Mouse (Mus musculus): ENCODE data around the gene Cdc14b.
A peak's percentile ranks its signal among the peaks of the same experiment; 100 is the strongest.

Gene Cdc14b

DNA sequence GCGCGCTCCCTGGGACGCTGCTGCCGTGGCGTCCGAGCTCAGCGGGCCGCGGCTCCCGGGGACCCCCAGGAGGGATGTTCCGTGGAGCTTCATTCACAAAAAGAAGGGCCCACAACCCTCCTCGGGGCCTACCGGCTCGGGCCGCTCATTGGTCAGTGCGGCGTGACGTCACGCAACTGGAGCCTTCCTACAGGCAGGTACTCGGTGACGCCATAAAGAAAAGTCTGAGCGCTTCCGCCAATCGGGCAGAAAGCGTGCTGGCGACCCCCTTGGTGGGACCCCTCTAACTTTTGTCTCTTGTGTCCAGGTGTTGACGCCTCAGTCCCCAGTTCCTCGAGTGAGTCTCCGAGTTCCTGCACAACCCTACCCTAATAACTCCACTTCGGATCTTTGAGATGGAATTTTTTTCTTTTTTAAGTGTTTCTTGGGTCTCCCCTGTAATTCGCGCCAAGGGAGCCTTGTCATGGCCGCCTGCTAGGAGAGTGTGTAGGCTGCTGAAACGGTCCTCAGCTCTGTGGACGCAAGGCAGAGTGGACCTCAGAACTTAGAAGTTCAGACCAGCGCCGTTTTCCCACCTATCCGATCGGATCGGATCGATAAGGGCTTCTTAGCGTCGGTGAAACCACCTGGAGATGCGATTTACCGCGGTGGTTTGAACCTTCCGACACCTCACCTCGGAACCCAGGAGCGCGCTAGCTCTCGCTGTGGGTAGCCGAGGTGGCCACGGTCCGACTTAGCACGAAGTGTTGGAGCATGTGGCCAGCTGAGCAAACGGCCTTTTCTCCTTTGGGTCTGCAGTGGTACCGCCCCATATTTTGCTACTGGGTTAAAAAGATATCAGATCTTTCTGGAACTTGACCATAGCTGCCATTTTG is at the start of gene Cdc14b:
TSS of gene Cdc14b (minus strand) at position 412 of the 875 bp plus-strand sequence.
- peak; percentile 59 to 60 for DNase-seq

DNA sequence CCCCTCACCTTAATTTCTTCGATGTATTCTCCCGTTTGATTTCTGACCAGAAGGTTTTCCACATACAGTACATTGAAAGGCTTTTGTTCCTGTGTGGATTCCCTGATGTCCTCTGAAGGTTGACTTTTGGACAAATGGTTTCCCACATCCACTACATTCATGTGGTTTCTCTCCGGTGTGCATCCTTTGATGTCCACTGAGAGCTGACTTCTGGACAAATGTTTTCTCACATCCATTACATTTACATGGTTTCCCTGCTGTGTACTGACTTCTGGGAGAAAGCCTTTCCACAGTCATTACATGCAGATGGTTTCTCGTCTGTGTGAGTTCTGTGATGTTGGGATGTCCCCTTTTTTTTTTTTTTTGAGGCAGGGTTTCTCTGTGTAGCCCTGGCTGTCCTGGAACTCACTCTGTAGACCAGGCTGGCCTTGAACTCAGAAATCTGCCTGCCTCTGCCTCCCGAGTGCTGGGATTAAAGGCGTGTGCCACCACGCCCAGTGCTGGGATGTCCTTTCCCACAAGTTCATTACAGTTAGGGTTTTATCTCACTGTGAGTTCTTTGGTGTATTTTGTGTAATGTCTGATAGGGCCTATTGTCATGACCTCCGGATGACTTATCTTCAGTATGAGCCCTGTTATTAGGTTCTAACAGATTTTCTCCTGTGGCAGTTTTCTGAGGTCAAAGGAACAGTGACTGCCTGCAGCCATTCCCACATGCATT is 47.6 kb upstream of the Cdc14b start:
- no peak for DNase-seq

DNA sequence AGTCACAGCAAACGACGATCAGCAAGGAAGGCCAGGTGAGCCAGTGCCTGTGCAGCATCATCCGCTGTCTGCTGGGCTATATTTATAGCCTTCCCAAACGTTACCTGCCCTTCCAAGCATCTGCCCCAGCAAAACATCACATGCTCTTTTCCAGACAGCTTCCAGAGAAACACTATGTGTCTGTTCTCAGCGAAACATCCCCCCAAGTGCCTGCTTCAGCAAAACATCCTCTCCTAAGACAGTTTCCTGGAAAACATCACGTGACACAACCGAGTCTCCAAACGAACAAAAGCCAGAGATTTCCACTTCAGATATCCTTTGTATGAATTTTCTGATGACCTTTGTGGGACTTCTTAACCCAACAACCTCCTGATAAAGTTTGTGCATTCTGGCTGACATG is 45.2 kb upstream of the Cdc14b start:
- no peak for DNase-seq

DNA sequence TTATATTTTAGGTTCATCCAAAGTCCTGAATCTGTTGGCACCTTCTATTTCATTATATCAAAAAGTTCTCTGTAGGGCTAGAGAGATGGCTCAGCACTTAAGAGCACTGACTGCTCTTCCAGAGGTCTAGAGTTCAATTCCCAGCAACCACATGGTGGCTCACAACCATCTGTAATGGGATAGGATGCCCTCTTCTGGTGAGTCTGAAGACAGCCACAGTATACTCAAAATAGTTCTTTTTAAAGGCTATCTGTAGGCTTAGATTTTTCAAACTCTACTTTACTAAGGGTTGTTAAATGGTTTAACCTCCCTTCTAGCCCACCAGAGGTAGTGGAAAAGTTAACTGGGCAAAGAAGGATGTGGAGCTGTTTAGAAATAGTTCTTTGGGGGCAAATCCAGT is 44.7 kb upstream of the Cdc14b start:
- DNase-seq, result no peak

DNA sequence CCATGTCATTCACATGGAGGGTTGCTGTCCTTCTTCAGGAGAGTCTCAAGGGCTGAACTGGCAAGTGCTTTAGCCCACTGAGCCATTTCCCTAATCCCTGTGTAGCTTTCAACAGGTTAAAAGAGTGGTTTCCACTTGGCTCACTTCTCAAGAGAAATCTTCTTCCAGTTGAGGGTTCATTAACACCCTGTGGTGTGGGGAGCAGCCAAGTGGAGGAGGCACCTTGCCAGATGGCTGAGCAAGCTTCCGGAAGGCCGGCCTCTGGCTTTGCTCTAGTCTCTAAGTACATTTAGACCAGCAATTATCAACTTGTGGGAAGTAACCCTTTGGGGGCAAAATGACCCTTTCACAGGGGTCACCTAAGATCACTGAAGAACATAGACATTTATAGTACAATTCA is 43.3 kb upstream of the Cdc14b start:
- DNase-seq, result no peak

DNA sequence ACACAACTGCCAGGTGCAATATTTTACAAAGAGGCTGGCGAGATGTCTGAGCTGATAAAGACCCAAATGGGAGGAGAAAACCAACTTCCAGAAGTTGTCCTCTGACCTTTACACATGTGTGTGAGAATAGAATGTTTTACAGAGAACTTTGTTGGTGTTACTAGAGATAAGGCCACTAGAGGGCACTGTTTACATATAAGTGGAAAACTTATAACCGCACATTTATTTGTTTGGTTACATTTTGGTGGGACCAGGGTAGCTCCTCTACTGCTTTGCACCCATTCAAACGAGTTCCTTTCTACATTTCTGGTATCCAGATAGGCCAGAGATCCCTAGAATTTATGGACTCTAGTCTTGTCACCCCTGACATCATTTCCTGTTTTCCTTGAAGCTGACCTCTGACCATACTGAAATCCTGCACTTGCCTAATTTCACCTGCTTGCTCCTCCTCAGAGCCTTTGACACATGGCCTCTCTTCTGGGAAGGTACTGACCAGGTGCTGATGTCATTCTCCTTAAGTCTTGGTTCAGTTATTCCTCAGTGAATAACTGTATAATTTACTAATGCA is 40.5 kb upstream of the Cdc14b start:
- DNase-seq, result no peak

DNA sequence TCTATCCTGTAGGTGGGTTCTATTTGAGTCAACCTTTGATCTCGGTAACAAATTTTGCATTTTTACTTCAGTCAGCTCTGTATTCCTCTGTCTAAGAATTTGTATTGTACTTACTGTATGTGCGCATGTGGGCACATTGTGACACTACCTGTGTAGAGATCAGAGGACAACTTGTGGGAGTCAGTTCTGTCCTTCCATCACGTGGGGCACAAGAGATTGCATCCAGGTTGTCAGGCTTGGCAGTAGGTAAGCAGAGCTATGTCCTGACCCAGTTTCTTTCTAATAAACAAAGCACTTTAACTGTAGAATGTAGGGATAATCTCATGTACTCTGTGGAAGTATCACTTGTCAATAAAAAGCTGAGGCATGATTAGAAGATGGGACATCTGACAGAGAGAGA is 39.0 kb upstream of the Cdc14b start:
- no peak for DNase-seq

DNA sequence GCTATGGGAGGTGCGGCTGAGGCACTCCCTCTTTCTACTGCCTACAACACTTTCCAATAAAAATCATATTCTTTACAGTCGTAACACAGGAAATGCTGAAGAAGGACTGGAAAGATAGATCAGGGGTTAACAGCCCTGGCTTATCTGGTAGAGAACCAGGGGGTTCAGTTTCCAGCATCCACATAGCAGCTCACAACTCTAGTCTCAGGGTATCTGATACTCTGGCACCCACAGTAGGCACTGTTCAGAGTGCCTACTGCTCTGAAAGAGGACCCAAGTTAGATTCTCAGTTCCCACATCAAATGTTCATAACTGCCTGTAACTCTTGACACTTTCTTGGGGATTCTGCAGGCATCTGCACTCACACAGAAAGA is 37.8 kb upstream of the Cdc14b start:
- no peak for DNase-seq

DNA sequence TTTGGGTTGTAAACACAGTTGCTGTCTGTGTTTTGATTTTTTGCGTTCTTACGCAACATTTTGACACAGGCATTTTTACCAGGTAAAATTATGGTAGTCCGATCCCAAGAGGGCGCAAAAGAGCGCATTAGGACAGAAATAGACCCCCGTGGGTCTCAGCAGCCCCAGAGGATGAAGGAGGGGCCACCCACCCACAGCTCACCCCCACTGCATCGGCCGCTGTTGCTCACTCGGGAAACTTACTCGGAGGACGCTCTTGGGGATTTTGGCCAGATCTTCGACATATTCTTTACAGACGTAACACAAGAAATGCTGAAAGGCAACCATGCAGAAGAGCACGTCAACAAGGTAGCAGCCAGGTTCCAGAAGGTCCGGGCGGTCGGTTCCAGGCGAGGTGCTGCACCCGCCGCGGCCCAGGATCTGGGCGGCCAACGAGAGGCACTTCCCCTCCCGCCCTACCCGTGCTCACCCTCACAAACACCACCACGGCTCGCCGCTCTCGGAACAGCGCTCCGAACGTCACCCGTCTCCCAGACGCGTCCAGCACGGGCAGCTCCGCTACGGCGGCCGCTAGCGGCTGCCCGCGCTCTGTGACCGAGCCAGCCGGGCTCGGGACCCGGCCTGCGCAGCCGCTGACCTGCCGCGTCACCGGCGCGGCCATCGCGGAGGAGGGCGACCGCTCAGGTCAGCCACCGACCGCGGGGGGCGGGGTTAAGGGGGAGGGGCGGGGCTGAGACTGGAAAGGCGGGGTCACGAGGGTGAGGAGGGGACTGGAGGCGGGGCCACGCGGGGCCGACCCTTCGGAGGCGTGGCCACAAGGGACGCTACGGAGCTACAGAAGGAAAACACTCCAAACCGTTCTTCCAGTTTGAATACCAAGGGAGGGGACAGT is 37.2 kb upstream of the Cdc14b start, which contains the start of gene Aaed1:
TSS of gene Aaed1 (minus strand) at position 687 of the 892 bp plus-strand sequence.
- DNase-seq, result peak; percentile 84 to 89

DNA sequence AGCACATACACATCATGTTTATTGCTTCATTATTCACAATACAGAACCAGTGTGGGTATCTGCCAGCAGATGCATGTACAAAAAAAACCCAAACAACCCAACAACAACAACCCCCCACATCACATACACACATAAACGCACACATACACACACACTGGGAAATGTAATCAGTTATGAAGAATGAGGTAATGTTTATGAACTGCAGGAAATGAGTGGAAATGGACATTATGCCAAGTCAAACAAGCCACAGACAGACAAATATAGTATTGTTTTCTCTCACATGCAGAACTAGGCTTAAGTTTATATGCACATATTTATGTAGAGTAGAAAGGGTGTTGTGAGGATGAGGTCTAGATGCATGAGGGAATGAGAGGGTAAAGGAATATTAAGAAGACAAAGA is 36.2 kb upstream of the Cdc14b start:
- DNase-seq, result no peak

DNA sequence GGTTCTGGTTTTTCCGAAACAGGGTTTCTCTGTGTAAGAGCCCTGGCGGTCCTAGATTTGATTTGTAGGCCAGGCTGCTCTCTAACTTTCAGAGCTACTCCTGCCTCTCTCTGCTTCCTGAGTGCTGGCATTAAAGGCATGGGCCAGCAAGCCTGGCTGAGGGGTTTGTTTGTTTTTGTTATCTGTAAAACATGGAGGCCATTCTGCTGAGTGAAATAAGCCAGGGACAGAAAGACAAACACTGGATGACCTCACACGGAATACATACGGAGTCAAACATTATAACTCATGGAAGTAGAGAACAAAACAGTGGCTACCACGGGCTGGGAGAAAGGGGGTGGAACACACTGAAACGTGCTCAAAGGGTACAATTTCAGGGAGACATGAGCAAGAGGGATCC is 35.5 kb upstream of the Cdc14b start:
- no peak for DNase-seq

DNA sequence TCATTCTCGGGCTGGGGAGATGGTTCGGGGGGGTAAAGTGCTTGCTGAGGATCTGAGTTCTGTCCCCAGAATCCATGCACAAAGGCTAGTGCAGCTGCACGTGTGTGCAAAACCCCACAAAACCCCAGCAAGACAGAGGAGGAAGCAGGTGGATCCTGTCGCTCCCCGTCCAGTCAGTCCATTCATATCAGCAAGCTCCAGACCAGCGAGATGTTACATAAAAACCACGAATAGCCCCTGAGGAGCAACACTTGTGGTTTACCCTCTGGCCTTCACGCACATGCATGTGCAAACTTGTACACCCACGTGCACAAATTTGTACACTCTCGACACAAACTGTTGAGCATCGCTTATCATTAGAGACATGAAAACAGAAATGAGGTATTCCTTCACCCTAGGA is 34.8 kb upstream of the Cdc14b start:
- no peak for DNase-seq

DNA sequence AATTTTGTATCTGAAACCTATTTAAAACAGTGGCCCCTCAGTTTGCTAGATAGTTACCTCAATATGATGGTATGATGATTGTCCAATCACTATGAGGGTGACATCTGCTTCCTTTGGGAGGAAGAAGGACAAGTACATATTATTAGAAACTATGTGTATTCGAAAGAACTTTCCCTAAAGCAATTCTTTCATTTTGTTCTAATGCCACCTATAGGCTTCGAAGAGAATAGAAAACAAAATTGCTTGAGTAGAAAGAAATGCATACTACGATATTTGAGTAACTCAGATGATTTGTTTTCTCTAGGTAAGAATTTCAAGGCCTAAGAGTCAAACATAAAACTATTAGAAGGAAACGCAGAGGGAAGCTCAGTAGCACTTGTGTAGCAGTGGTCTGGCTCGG is 33.9 kb upstream of the Cdc14b start:
- no peak for DNase-seq

DNA sequence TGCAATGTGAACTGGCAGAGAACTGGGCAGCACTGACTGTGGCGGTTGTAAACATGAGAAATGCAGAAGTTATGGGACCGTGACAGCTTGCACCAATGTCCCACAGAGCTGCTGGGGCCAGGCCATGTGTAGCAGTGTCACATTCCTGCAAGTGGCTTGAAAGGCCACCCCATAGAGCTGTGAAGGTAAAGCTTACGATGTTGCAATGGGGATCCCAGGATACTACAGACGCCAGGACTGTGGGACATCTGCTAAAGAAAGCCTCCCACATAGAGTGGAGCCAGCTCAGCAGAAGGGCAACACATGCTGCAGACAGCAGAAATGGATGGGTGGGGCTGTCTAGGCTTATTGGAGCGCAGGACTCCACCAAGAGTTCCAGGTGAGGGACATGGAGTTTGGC is 32.4 kb upstream of the Cdc14b start:
- no peak for DNase-seq

DNA sequence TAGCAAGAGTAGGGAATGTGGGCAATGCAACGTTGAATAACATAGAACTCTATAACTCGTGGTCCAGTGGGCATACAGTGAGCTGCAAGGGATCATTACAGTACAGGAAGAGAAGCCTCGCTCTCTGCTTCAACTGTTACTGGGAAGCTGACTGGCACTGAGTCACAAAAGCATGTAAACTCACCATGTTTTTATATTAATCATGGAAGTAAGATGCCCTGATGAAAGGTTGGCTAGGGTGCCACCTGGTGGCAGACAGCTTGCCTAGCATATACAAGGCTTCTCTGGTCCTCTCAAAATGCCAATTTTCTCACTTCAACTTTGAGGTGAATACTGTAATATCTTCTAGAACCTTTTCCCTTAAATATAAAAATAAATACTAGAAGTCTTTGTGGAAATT is 31.0 kb upstream of the Cdc14b start:
- DNase-seq, result peak in 1 of 2 experiments; percentile 56

DNA sequence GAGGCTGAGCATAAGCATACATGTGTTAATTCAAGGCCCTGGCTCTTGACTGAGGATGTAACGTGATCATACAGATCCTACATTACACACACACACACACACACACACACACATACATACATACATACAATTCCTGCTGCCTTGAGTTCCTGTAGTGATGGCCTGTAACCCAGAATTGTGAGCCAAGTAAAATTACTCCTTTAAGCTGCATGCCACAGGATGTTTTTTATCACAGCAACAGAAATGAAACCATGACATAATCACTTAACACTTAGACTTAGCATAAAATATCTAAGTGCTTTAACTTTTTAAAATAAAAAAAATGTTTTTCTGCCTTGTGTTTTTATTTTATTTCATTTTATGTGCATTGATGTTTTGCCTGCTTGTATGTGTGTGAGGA is 24.0 kb upstream of the Cdc14b start:
- no peak for DNase-seq

DNA sequence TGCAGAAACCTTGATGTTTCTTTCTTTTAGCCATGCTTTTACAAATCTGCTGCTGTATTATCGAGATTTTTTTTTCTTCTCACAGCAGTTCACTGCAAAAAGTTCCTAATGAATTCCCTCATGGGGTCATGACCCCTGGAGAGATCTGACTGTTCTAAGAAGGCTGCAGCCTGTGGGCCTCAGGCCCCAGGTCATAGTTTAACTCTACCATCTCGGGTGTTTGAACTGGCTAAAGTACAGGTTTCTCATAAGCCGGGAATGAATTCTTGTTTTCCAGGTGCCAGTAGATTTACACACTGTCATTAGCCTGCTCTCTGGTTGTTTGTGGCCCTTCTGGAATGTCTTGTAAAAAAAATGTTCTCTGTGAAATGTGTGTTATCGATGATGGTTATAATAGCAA is 11.7 kb upstream of the Cdc14b start:
- no peak for DNase-seq

DNA sequence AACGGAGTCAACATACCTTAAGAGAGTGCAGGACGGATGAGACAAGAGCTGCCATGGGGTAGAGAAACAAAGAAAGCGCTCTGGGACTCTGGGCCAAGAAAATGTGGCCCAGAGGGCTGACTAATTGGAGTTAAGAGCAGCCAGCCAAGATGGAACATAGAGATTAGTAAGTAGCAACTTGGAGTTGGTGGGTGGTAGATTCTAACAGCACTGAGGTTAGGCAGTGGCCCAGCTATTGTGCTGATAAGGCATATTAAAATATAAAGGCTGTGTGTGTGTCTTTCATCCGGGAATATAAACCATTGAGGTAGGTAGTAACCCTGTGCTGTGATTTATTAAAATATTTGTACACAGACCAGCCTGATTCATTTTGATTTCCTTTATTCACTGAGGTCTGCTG is 11.2 kb upstream of the Cdc14b start:
- no peak for DNase-seq

DNA sequence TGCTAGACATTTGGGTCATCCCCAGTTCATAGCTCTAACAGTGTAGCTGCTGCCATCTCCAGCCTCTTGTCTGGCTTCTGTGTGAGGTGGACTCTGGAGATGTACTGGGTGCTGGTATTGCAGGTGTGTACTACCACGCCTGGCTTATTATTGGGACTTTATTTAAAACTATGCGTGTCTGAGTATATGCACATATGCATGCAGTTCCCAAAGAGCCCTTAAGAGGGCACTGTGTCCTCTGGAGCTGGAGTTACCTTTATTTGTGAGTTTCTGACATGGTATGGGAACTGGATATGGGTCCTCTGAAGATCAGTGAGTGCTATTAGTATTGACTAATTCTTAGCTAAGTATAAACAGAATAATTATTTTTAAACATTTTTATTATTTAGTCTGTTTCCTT is 9.6 kb upstream of the Cdc14b start:
- no peak for DNase-seq

DNA sequence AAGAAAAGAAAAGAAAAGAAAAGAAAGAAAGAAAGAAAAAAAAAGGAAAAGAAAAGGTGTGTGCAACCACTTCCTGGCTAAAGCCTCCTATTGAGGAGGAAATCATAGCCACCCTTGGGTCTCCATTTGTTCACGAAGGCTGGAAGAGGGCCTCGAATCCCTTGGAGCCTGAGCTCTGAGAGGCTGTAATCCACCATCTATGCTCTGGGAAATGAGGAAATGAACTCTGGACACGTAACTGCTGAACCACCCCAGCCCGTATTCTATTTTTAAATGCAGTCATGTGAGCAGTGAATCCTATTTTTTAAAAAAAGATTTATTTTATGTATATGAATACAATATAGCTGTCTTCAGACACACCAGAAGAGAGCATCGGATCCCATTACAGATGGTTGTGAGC is 5.8 kb upstream of the Cdc14b start:
- no peak for DNase-seq

DNA sequence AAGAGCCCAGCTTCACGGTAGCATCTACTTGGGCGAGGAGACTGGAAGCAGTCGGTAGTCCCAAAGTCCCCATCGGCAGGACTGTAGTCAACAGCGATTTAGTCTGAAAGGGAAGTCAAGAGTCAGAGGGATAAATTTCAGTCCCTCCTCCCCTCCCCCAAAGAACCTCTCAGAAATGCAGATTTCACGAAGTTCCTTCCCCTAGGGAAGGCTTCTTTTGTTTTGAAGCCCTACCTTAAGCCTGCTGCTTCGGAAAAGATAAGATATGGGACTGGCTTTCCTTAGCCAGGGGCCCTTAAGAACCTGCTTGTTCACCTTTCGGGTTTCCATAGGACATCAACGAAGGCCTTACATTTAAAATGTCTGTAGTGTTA is 651 bp upstream of the Cdc14b start:
- DNase-seq, result no peak

DNA sequence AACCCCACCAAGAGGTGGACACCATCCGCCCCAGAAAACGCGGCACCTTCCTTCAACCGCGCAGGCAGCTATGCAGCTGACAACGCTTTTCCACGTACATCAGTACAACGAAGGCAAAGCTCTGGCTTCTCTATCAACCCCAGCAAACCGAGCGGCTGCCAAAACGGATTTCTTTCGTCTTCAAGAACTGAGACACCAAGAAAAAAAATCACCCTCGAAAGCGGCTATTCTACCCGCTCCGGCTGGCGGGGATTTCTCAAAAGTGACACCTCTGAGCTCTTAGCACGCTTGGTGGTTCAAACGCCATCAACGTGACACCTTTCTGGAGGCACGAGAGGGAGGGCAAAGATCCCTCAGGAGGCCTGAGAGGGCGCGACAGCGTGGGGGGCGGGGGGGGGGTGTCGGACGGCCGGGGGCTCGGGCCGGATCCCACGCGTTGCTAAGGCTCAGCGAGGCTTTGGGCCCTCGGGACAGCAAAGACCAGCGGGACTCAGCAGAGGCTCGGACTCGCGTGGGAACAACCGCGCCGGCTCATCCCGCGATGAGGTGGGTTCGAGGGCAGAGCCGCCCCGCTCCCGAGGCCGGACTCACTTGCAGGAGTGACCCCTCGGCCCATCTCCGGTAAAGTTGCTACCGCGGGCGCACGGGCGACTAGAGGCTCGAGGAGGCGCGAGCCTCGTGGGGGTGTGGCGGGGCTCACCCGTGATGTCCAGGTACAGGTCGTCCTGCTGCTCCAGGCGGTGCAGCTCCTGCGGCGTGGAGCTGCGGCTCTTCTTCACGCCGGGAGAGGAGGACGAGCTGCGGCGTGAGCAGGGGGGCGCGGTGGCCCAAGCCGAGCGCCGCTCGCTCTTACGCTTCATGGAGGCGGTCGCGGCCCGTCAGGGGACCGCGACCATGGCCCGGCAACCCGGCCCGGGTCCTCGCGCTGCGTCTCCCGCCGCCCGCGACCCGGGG is 922 bp downstream of the Cdc14b start:
- DNase-seq, result peak; percentile 8 to 31
